Mouse (Mus musculus) G1E (cell line): Measurements from ENCODE around the gene Arhgef2. TPM values are rescaled to one million over a fixed set of nuclear protein-coding genes. Genes with fewer than 3 reads are reported as not detected.

Source experiments
- ATAC-seq: 2 replicates; pipeline ENCODE4 v1.8.0; 2016; ENCODE audit warnings: mild to moderate bottlenecking; ENCODE audit not compliant: insufficient number of reproducible peaks, poor library complexity, low FRiP score, severe bottlenecking; ENCODE audit errors: extremely low read depth
- DNase-seq: peaks from one replicate; pipeline ENCODE4 v3.0.0; 2012; ENCODE audit warnings: low spot score
- H3K27me3 ChIP-seq: 2 replicates; pipeline ENCODE4 v1.6.1; 2012; ENCODE audit warnings: mild to moderate bottlenecking, low read length, inconsistent platforms; ENCODE audit not compliant: insufficient read depth
- H3K36me3 ChIP-seq: replicated peaks from 2 replicates; pipeline ENCODE3; 2012; ENCODE audit warnings: mild to moderate bottlenecking, inconsistent platforms
- H3K4me1 ChIP-seq: 2 replicates; pipeline ENCODE4 v1.6.1; 2012; ENCODE audit warnings: low read depth, low read length, inconsistent platforms, mixed read lengths; ENCODE audit not compliant: insufficient read depth
- H3K4me3 ChIP-seq: 2 replicates; pipeline ENCODE4 v1.5.1; 2012; ENCODE audit warnings: low read depth, mild to moderate bottlenecking, inconsistent platforms, low read length, moderate library complexity, mixed read lengths
- H3K9me3 ChIP-seq: replicated peaks from 2 replicates; pipeline ENCODE4 v1.6.1; 2012; ENCODE audit warnings: inconsistent platforms
- CTCF ChIP-seq: IDR thresholded peaks from 2 replicates; pipeline ENCODE4 v1.5.1; 2012; ENCODE audit warnings: low read depth, low read length, inconsistent platforms, mixed read lengths
- GATA1 ChIP-seq: IDR thresholded peaks from 2 replicates; pipeline ENCODE4 v1.6.1; 2012; ENCODE audit warnings: borderline replicate concordance, low read length, inconsistent platforms, mixed read lengths
- GATA2 ChIP-seq: IDR thresholded peaks from 2 replicates; pipeline ENCODE4 v1.6.1; 2012; ENCODE audit warnings: low read depth, low read length, inconsistent platforms, borderline replicate concordance
- POLR2AphosphoS5 ChIP-seq: IDR thresholded peaks from 2 replicates; pipeline ENCODE4 v1.6.1; 2012; ENCODE audit warnings: low read depth, low read length, inconsistent platforms; ENCODE audit not compliant: insufficient replicate concordance
- TAL1 ChIP-seq: conservative IDR thresholded peaks from 2 replicates; pipeline ENCODE4 v1.6.1; 2012; ENCODE audit warnings: low read depth, low read length, inconsistent platforms, mixed read lengths
- polyA plus RNA-seq: library from polyadenylated mRNA; stranded (reverse); fragments of >175 nt; gene quantifications from 2 replicates; pipeline ENCODE4 v1.2.3, GENCODE M21; 2012
- total RNA-seq, 2 experiments: library from RNA; stranded (forward) in 1 of 2; stranded (reverse) in 1 of 2; fragments of 200-1000 nt in 1 of 2; fragments of >200 nt in 1 of 2; fragmentation: Nextera tagmentation in 1 of 2; gene quantifications; 2 replicates each; pipeline ENCODE4 v1.2.3; 2014 to 2017

Arhgef2 gene
- total and polyA plus RNA-seq, 3 experiments = 66.2 to 277 (median 181) TPM

DNA sequence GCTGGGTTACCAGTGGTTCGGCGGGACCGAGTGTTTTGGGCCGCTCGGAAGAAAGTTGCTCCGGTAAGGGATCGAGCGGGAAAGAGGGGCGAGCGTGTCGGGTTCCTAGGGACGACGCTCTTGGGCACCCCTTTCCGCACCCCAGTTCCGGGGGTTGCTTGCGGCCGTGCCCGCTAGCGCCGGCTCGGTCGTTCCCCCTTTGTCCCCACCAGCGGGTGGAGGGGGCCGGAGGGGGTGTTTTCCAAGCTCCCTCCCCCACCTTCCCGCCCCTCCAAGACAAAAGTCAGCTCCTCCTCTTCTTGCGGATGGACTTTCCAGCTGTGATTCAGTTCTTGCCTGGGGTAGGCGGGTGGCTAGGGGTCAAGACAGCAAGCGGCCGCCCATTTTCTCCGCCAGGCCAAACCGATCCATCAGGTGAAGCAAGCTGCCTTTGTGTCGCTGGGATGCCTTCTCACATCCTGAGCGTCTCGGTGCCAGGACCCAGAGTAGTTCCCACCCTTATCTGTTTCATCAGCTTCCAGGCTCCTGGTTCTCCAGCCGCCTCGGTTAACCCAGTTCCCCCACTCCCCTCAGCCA lies 15.9 kb downstream of the Arhgef2 start:
- Histone ChIP-seq H3K4me1 (peaks cover 77% of the 10 kb centered on the region), H3K27me3 (peaks cover 15% of the 10 kb centered on the region), H3K36me3 (peaks cover 39% of the 10 kb centered on the region), H3K4me3 (peak overlapping the region; percentile 91), H3K9me3 (no peaks in the 10 kb centered on the region)
- ATAC-seq (no peak), DNase-seq (peak; percentile 36)
- no peak for TF ChIP-seq CTCF
- TF ChIP-seq GATA1 = no peak
- no peak for TF ChIP-seq TAL1
- TF ChIP-seq POLR2AphosphoS5 = no peak
- no peak for TF ChIP-seq GATA2

DNA sequence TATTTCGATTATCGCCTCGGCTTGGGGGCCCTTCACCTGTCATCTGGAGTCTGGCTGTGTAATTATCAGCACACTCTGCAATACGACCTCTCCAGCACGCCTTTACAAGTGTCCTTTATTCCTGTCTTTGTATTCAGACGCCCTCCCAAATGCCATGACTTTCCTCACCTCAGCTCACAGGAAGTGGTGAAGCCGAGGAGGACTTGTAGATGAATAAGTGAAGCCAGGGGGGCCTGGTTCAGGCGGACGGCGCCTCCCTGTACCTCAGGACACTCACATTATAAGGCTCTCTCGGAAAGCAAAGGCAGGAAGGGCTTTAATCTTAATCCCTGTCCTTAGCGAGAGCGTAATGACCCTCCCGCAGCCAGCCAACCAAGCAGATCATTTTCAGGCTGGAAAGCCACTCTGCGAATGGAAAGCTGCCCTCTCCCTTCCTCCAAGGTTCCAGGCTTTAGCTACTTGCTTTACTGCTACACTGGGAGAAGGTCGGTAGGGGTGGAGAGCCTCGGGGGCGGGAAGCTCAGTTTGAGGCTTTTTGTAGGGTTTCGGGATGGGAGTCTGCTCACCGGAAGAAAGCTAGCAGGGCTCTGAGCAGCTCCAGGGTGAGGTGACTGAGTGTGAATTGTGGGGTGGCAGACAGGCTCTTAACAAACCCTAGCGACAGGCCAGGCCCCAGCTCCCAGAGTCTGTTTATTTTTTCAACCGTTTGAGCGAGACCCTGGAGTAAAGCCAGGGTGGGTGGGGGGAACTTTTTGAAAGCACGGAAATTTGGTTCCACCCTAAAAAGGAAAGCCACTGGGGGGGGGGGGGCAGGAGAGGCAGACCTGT lies 16.6 kb downstream of the Arhgef2 start:
- H3K27me3 ChIP-seq = peaks cover 9% of the 10 kb centered on the region; the same call in 1 of the 2 replicates
- no peaks in the 10 kb centered on the region for H3K9me3 ChIP-seq
- H3K4me3 ChIP-seq = peak overlapping the region; percentile 91
- H3K4me1 ChIP-seq = peaks cover 83% of the 10 kb centered on the region
- H3K36me3 ChIP-seq = peaks cover 44% of the 10 kb centered on the region
- no peak for ATAC-seq
- TF ChIP-seq POLR2AphosphoS5 = no peak
- peak; percentile 47 for DNase-seq

DNA sequence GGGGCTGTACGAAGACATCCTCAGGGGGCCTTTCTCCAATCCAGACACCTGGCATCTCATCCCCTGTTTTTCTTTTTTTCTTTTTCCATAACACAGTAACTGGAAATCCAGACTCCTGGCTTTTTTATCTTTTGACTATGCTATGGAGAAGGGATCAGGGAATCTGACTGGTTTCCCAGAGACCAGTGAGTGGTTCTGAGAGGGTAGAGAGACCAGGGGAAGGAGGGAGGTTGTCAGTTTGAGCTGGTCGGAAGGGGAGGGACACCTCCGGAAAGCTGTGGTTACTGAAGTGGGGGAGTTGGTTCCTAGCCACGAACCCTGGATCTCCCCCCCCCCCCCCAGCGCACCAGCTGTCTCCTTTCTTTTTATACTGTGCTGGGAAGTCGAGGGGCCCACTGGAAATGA lies 17.2 kb downstream of the Arhgef2 start:
- Histone ChIP-seq H3K4me3 (peak overlapping the region; percentile 91), H3K4me1 (peaks cover 86% of the 10 kb centered on the region), H3K9me3 (no peaks in the 10 kb centered on the region), H3K27me3 (peaks cover 6% of the 10 kb centered on the region; the same call in 1 of the 2 replicates), H3K36me3 (peaks cover 49% of the 10 kb centered on the region)
- no peak for ATAC-seq
- TF ChIP-seq GATA2 = no peak
- TF ChIP-seq TAL1 = no peak
- TF ChIP-seq POLR2AphosphoS5 = no peak
- no peak for TF ChIP-seq GATA1
- no peak for TF ChIP-seq CTCF
- peak; percentile 40 for DNase-seq

DNA sequence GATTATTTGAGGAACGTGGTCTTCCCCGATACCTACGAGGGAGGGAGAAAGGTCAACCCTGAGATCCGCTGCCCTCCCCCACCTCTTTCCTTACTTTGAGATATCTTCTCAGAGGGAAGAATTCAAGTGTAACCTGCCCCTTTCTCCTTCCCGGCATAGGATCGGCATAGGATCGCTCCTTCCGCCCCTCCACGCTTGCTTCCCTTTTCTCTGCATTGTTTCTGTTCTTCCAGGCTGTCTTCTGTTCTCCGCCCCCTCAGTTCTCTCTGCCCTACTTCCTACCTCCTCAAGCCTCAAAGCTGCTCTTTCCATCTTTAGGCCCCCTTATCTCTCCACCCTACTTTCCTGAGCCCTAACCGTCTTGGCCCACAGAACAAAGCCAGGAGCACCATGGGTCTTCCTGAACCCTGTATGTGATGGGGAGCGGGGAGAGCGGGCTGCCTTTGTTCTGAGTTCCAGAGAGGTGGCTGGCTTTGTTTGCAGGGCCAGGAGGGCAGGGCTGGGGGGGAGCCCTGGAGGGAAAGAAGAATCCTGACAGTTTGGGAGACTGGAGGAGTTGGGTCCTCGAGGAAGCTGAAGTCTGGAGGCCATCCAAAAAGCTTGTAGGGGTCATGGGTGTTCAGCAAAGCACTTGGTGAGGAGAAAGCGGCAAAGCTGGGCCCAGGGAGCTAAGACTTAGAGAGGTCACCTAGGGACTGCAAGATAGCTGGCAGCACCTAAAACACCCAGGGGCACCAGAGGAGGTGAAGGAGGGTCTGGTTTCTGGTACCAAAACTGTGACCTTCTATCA lies 17.8 kb downstream of the Arhgef2 start:
- DNase-seq (peak; percentile 41), ATAC-seq (no peak)
- Histone ChIP-seq H3K4me3 (peak overlapping the region; percentile 91), H3K36me3 (peaks cover 52% of the 10 kb centered on the region), H3K4me1 (peaks cover 86% of the 10 kb centered on the region), H3K9me3 (no peaks in the 10 kb centered on the region), H3K27me3 (peaks cover 2% of the 10 kb centered on the region; the same call in 1 of the 2 replicates)
- TF ChIP-seq TAL1 (no peak), GATA2 (no peak), CTCF (no peak), GATA1 (no peak), POLR2AphosphoS5 (no peak)

DNA sequence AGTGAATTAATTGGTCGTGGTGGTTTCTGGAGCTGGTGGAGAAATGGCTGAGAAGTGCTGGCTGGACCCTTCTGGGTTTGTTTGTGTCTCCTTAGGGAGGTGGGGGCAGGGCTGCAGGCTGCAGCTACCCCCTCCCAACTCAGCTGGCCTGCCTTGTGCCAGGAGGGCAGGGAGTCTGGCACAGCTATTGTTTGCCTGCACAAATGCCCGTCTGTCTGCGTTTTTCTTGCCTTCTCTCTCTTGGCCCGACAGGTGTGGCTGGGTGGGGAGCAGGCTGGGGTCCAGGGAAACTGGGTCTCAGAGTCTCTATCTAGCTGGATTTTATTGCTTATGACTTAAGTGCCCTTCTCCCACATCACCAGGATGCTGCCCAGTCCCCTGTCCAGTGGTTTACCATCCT lies 18.6 kb downstream of the Arhgef2 start:
- no peaks in the 10 kb centered on the region for H3K9me3 ChIP-seq
- H3K4me3 ChIP-seq = peak overlapping the region; percentile 91; the same call in 1 of the 2 replicates
- DNase-seq (no peak), ATAC-seq (no peak)
- TF ChIP-seq CTCF (no peak), GATA2 (no peak), POLR2AphosphoS5 (no peak), GATA1 (no peak), TAL1 (no peak)
- peaks cover 2% of the 10 kb centered on the region; the same call in 1 of the 2 replicates for H3K27me3 ChIP-seq
- H3K4me1 ChIP-seq = peaks cover 87% of the 10 kb centered on the region
- peaks cover 60% of the 10 kb centered on the region for H3K36me3 ChIP-seq

DNA sequence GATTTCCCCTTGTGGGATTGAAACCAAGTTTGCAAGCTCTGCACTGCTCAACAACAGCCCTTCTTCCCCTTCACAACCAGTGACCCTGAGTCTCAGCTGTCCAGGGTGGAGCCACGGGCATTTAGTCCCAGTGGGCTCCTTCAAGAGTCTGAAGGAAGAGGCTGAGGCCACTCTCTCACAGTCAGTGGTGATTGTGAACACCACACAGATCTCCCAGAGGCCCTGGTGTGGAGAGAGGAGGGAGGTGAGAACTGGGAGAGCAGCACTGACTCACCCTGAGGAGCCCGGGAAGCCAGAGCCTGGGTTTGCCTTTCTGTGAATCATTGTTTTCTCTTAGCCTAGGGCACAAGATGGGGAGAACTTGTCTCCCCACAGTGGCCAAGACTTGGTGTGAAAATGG lies 19.2 kb downstream of the Arhgef2 start:
- H3K4me3 ChIP-seq = peak overlapping the region; percentile 6; the same call in 1 of the 2 replicates
- no peak for TF ChIP-seq TAL1
- TF ChIP-seq CTCF = no peak
- ATAC-seq (no peak), DNase-seq (no peak)
- H3K27me3 ChIP-seq = no peaks in the 10 kb centered on the region
- H3K4me1 ChIP-seq = peaks cover 87% of the 10 kb centered on the region
- H3K9me3 ChIP-seq = no peaks in the 10 kb centered on the region
- H3K36me3 ChIP-seq = peaks cover 66% of the 10 kb centered on the region
